Mouse (Mus musculus) embryonic facial prominence, embryonic 10.5 days (tissue): ENCODE results near the gene Lmf2. TPM values are rescaled to one million over a fixed set of nuclear protein-coding genes. Genes with fewer than 3 reads are reported as not detected.

Source experiments
- DNase-seq: peaks from one replicate; pipeline ENCODE4 v3.0.0-alpha.2; 2017; ENCODE audit warnings: low spot score
- H3K27ac ChIP-seq: fragments of 300-500 bp; sonication (generic); replicated peaks from 2 replicates; pipeline ENCODE4 v1.5.1; 2016; ENCODE audit warnings: mild to moderate bottlenecking
- H3K27me3 ChIP-seq: fragments of 300-500 bp; sonication (generic); replicated peaks from 2 replicates; pipeline ENCODE4 v1.6.1; 2016; ENCODE audit warnings: low read depth, mild to moderate bottlenecking; ENCODE audit not compliant: poor library complexity, severe bottlenecking
- H3K36me3 ChIP-seq: fragments of 300-500 bp; sonication (generic); replicated peaks from 2 replicates; pipeline ENCODE4 v1.6.1; 2016; ENCODE audit warnings: mild to moderate bottlenecking, moderate library complexity
- H3K4me1 ChIP-seq: fragments of 300-500 bp; sonication (generic); 2 replicates; pipeline ENCODE4 v1.6.1; 2016
- H3K4me3 ChIP-seq: fragments of 300-500 bp; sonication (generic); 2 replicates; pipeline ENCODE4 v1.5.1; 2016; ENCODE audit warnings: mild to moderate bottlenecking, moderate library complexity
- H3K9me3 ChIP-seq: fragments of 300-500 bp; sonication (generic); 2 replicates; pipeline ENCODE4 v1.6.1; 2016; ENCODE audit warnings: mild to moderate bottlenecking
- WGBS: fragments of 180-500 bp; shearing (Covaris S2); methylation state at CpG from one replicate; pipeline ENCODE4 v1.1.7; 2016; 5-methylcytosine and 5-hydroxymethylcytosine counted together
- microRNA-seq: library from miRNA; unstranded; fragments of <30 nt; microRNA quantifications from one replicate; pipeline ENCODE4, GENCODE M21; 2017
- polyA plus RNA-seq: library from polyadenylated mRNA; unstranded; fragments of >200 nt; fragmentation: Nextera tagmentation; extraction: Ambion mirVana; gene quantifications from 2 replicates; pipeline ENCODE4 v1.2.1, GENCODE M21; 2016

The Lmf2 gene
- polyA plus RNA-seq, 1 experiment from 2014 or later, result 49.1 TPM

DNA sequence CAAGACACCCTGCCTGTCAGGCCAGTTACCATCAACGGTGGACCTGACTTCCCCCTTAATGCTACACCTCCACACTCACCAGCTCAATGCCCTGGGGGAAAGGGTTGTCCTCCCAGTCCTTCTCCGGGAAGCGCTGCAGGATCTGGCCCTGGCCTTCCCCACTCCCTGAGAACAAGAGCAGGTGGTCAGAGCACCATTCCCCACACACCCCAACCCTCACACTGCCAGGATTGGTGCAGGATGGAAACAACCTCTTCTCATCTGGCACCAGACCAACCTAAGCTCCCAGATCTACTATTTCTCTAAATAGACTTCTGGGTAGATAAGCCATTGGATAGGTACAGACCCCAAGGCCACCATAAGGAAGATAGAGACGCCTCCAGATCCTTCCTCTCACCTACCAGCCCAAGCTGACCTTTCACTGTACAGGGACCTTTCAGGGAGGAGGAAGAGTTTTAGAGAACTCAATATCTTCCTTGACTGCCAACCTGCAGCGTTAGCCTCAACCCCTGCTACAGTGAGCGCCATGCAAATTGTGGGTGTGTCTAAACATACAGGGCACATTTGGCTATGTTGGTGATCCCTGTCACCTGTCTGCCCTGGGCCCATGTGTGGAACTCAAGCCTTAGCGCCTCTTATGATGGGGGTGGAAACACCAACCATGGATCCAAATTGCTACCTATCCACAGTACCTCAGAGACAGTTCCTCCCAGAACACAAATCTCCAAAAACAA, 46.9 kb downstream of the Lmf2 start:
- no peak overlapping the region for H3K27ac ChIP-seq
- 85% methylated on average over 7 of the region's 7 CpGs for WGBS
- no peaks in the 10 kb centered on the region for H3K27me3 ChIP-seq
- peaks cover 44% of the 10 kb centered on the region for H3K36me3 ChIP-seq
- no peak for DNase-seq
- H3K4me3 ChIP-seq, result no peak overlapping the region
- H3K9me3 ChIP-seq, result no peaks in the 10 kb centered on the region
- peaks cover 22% of the 10 kb centered on the region for H3K4me1 ChIP-seq

- no peaks in the 10 kb centered on the region for H3K27me3 ChIP-seq
- H3K4me1 ChIP-seq, result peaks cover 11% of the 10 kb centered on the region
- DNase-seq, result no peak
- H3K4me3 ChIP-seq, result no peak overlapping the region
- H3K27ac ChIP-seq, result no peak overlapping the region
- H3K36me3 ChIP-seq, result peaks cover 55% of the 10 kb centered on the region
- no peaks in the 10 kb centered on the region for H3K9me3 ChIP-seq
- WGBS, result 89% methylated on average over 13 of the region's 13 CpGs
Measured at GRCm38 (mm10) chr15:89307461-89307860, 48.0 kb downstream of the Lmf2 start.

DNA sequence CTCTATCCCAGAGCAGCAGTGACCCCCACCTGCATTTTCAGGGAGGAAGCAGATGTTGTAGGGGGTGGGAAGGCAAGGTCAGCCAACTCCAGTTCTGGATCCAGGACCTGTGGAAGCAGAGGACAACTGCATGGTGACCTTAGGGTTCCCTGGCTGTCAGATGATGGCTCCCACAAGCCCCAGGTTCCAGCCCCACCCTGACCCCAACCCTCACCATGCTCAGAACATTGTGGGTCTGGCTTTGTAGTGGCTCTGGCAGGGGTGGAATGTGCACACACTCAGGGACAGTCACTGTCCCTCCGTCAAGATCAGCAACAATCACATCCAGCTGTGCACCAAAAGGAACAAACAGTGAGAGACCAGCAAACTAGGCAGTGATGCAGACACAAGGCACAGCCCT, 49.5 kb downstream of the Lmf2 start:
- no peak for DNase-seq
- 90% methylated on average over 1 of the region's 1 CpGs for WGBS
- Histone ChIP-seq H3K4me1 (peaks cover 8% of the 10 kb centered on the region; the same call in 1 of the 2 replicates), H3K4me3 (no peak overlapping the region), H3K9me3 (no peaks in the 10 kb centered on the region), H3K27ac (no peak overlapping the region), H3K36me3 (peaks cover 70% of the 10 kb centered on the region), H3K27me3 (no peaks in the 10 kb centered on the region)

Small RNA genes lying within 50 kb of the gene (microRNA-seq; reads per million reads assigned to microRNA genes)
- gene Mir6959, result not detected

Other genes starting within 250 kb of the Lmf2 start
- 25.9 and 28.8 TPM in 2 replicates for gene Tubgcp6, start 232.5 kb downstream of the Lmf2 start, polyA plus RNA-seq
- 15.9 and 16.1 TPM in 2 replicates for gene Hdac10, start 227.0 kb downstream of the Lmf2 start, polyA plus RNA-seq
- gene Mapk12, start 215.0 kb downstream of the Lmf2 start, polyA plus RNA-seq, result 16.6 and 19.6 TPM in 2 replicates
- 16.1 and 20.6 TPM in 2 replicates for gene Mapk11, start 206.0 kb downstream of the Lmf2 start, polyA plus RNA-seq
- gene Plxnb2, start 174.9 kb downstream of the Lmf2 start, polyA plus RNA-seq, result 146 and 152 TPM in 2 replicates
- gene Dennd6b, start 159.2 kb downstream of the Lmf2 start, polyA plus RNA-seq, result 26.1 and 29.1 TPM in 2 replicates
- 23.8 and 26.8 TPM in 2 replicates for gene Ppp6r2, start 144.1 kb downstream of the Lmf2 start, polyA plus RNA-seq
- gene Sbf1, start 40.3 kb downstream of the Lmf2 start, polyA plus RNA-seq, result 80.6 and 85.5 TPM in 2 replicates
- gene Adm2, start 32.9 kb downstream of the Lmf2 start, polyA plus RNA-seq, result 0.30 and 0.34 TPM in 2 replicates
- not detected in 2 replicates for gene Miox, start 21.3 kb downstream of the Lmf2 start, polyA plus RNA-seq
- gene Ncaph2, start 60 bp upstream of the Lmf2 start, polyA plus RNA-seq, result 180 and 188 TPM in 2 replicates
- 5.3 and 8.5 TPM in 2 replicates for gene Sco2, start 18.2 kb upstream of the Lmf2 start, polyA plus RNA-seq
- gene Tymp, start 21.4 kb upstream of the Lmf2 start, polyA plus RNA-seq, result 0.98 and 1.5 TPM in 2 replicates
- gene Odf3b, start 23.6 kb upstream of the Lmf2 start, polyA plus RNA-seq, result 0.40 and 0.57 TPM in 2 replicates
- not detected in 2 replicates for gene Klhdc7b, start 29.3 kb upstream of the Lmf2 start, polyA plus RNA-seq
- gene Syce3, start 54.8 kb upstream of the Lmf2 start, polyA plus RNA-seq, result not detected in 2 replicates
- gene Cpt1b, start 70.2 kb upstream of the Lmf2 start, polyA plus RNA-seq, result 0.66 and 1.1 TPM in 2 replicates
- gene C730034F03Rik, start 73.9 kb upstream of the Lmf2 start, polyA plus RNA-seq, result 4.2 and 4.4 TPM in 2 replicates
- not detected in 2 replicates for gene Gm44502, start 74.0 kb upstream of the Lmf2 start, polyA plus RNA-seq
- 42.5 and 43.5 TPM in 2 replicates for gene Chkb, start 74.2 kb upstream of the Lmf2 start, polyA plus RNA-seq
- 9.2 and 9.7 TPM in 2 replicates for gene Mapk8ip2, start 98.3 kb upstream of the Lmf2 start, polyA plus RNA-seq
- gene Arsa, start 121.8 kb upstream of the Lmf2 start, polyA plus RNA-seq, result 11.2 and 11.5 TPM in 2 replicates
- 1.3 and 2.4 TPM in 2 replicates for gene Shank3, start 144.0 kb upstream of the Lmf2 start, polyA plus RNA-seq
- 0.18 TPM in 1 of 2 replicates, not detected in the other for gene Acr, start 212.7 kb upstream of the Lmf2 start, polyA plus RNA-seq
- 70.3 and 74.6 TPM in 2 replicates for gene Rabl2, start 236.3 kb upstream of the Lmf2 start, polyA plus RNA-seq